Mouse (Mus musculus) heart, postnatal 0 days (tissue): ENCODE results near the gene Eif4enif1. TPM values are rescaled to one million over a fixed set of nuclear protein-coding genes. Genes with fewer than 3 reads are reported as not detected.
"Not testable (repeated sequence)": the region's sequence is repeated elsewhere in the genome, so short reads cannot be mapped to it uniquely, and the experiment has no call there.

Experiments
- ATAC-seq: fragments of 200-750 bp; cut with Nextera tagmentation; 2 replicates; pipeline ENCODE4 v1.8.0; 2017; ENCODE audit warnings: low read depth, moderate number of reproducible peaks, moderate library complexity; ENCODE audit not compliant: insufficient read depth
- DNase-seq: peaks from one replicate; pipeline ENCODE4 v3.0.0-alpha.2; 2016; ENCODE audit warnings: low spot score
- H3K27ac ChIP-seq: fragments of 300-500 bp; sonication (generic); 2 replicates; pipeline ENCODE4 v1.5.1; 2014; ENCODE audit warnings: low read depth, mild to moderate bottlenecking
- H3K27me3 ChIP-seq: fragments of 300-500 bp; sonication (generic); 2 replicates; pipeline ENCODE4 v1.6.1; 2014; ENCODE audit warnings: low read length, mixed read lengths; ENCODE audit not compliant: control insufficient read depth, insufficient read depth
- H3K36me3 ChIP-seq: fragments of 300-500 bp; sonication (generic); replicated peaks from 2 replicates; pipeline ENCODE4 v1.6.1; 2014; ENCODE audit warnings: low read length, mixed read lengths; ENCODE audit not compliant: control insufficient read depth, insufficient read depth
- H3K4me1 ChIP-seq: fragments of 300-500 bp; sonication (generic); 2 replicates; pipeline ENCODE4 v1.6.1; 2014; ENCODE audit warnings: antibody characterized with exemption; ENCODE audit not compliant: control insufficient read depth, insufficient read depth
- H3K4me2 ChIP-seq: fragments of 300-500 bp; sonication (generic); 2 replicates; pipeline ENCODE4 v1.6.1; 2014; ENCODE audit warnings: low read depth, mild to moderate bottlenecking, low read length, moderate library complexity
- H3K4me3 ChIP-seq: fragments of 300-500 bp; sonication (generic); 2 replicates; pipeline ENCODE4 v1.5.1; 2014; ENCODE audit warnings: low read depth, low read length
- H3K9ac ChIP-seq: fragments of 300-500 bp; sonication (generic); replicated peaks from 2 replicates; pipeline ENCODE4 v1.6.1; 2014; ENCODE audit warnings: low read depth, low read length, mixed read lengths
- H3K9me3 ChIP-seq: fragments of 300-500 bp; sonication (generic); replicated peaks from 2 replicates; pipeline ENCODE4 v1.6.1; 2016; ENCODE audit warnings: low read length; ENCODE audit not compliant: control insufficient read depth
- WGBS: fragments of 180-500 bp; shearing (Covaris S2); extraction: QIAGEN DNeasy Blood & Tissue Kit; methylation state at CpG from one replicate; pipeline ENCODE4 v1.1.7; 2014; 5-methylcytosine and 5-hydroxymethylcytosine counted together
- polyA plus RNA-seq: library from polyadenylated mRNA; unstranded; fragments of >200 nt; fragmentation: Nextera tagmentation; extraction: Ambion mirVana; gene quantifications from 2 replicates; pipeline ENCODE4 v1.2.1, GENCODE M21; 2015
- total RNA-seq: library from RNA; depleted of rRNA; stranded (reverse); fragments of >200 nt; gene quantifications from 2 replicates; pipeline ENCODE4 v1.2.3, GENCODE M21; 2014; ENCODE audit warnings: low replicate concordance

The Eif4enif1 gene
- total and polyA plus RNA-seq, 2 experiments from 2014 or later, result 19.0 to 34.4 TPM

- peak; percentile 70 for DNase-seq
- H3K36me3 ChIP-seq, ATAC-seq, H3K4me2 ChIP-seq, H3K27ac ChIP-seq, H3K4me3 ChIP-seq, H3K9ac ChIP-seq, H3K4me1 ChIP-seq, H3K27me3 ChIP-seq: not testable (repeated sequence)
- H3K9me3 ChIP-seq, result peaks cover 11% of the 10 kb centered on the region
- WGBS, result 28% methylated on average over 3 of the region's 3 CpGs
These were observed 38.5 kb upstream of the Eif4enif1 start for GRCm38 (mm10) chr11:3163661-3164060.

DNA sequence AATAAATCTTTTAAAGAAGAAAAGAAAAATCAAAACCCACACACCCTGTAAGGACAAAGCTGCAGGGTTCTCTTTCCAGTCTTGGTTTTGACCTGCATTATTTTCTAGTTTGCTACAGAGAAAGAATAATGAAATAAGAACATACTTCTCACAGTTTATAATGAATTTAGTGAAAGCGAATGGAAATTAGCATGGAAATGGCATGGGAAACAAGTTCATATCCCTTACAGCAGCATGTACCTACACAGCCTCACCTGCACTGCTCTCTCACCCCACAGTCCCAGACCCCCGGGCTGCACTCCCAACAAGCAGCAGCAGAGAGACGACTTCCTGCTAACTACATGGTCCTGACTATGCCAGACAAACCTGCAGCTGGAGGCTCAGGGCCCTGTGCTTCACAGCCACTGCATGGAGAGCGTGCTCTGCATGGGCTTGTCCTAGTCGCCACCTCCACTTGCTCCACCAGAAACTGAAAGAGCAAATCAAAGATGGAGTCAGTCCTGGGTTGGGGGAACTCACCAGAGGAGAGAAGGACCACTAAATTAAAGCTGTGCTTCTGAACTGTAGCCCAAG, 36.9 kb upstream of the Eif4enif1 start:
- H3K9ac ChIP-seq, H3K27me3 ChIP-seq, H3K4me3 ChIP-seq, H3K4me2 ChIP-seq, H3K36me3 ChIP-seq, DNase-seq, H3K27ac ChIP-seq, H3K4me1 ChIP-seq: not testable (repeated sequence)
- peak; percentile 13; the same call in 1 of the 2 replicates for ATAC-seq
- 63% methylated on average over 3 of the region's 5 CpGs for WGBS
- peaks cover 11% of the 10 kb centered on the region for H3K9me3 ChIP-seq

DNA sequence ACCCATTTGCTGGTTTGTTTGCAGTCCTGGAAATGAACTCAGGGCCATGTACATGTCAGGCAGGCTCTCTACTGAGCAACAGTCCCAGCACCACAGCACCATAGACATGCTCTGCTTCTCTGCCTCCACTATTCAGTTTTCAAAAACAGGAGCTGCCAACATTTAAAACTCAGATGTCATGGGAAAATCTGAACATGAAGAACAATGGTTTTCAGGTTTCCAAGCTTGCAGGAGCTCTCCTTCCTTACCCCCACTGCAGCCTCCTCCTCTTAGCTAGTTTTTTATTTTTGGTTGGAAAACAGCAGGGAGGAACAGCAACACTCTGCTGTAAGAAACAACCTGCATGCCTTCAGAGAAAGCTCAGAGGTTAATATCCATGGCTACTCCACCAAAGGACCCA, 35.9 kb upstream of the Eif4enif1 start:
- not testable (repeated sequence) for DNase-seq, H3K36me3 ChIP-seq, ATAC-seq, H3K4me1 ChIP-seq, H3K4me3 ChIP-seq, H3K27me3 ChIP-seq, H3K9ac ChIP-seq, H3K27ac ChIP-seq, H3K4me2 ChIP-seq
- peaks cover 11% of the 10 kb centered on the region for H3K9me3 ChIP-seq

GRCm38 (mm10) chr11:3167129-3167528, 35.1 kb upstream of the Eif4enif1 start:
- not testable (repeated sequence) for DNase-seq

DNA sequence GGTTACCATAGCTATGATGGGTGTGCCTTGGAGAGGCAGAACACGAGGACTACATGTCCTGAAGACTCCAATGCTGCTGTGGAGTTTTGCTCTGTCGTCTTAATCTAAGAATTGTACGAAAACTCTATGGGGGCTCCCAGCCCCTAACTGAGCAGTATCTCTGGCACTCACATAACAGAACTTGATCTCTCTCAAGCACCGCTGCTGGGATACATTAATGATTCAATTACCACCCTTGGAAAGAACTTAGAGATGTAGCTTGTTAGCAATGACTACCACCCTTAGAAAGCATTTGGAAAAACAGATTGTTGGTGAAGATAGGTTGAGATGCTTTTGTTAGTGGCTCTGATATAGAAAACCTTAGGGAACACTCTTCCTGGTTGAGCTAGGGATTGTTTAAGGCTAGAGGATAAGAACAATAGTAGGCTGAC, 34.6 kb upstream of the Eif4enif1 start:
- 0 out of 2 replicates have a peak, but pooled peaks have one; percentile 0 for ATAC-seq
- 62% methylated on average over 4 of the region's 4 CpGs for WGBS

More at GRCm38 (mm10) chr11:3167129-3167528, 35.1 kb upstream of the Eif4enif1 start:
- ATAC-seq, result 0 out of 2 replicates have a peak, but pooled peaks have one; percentile 8
- not testable (repeated sequence) for H3K27ac ChIP-seq, H3K9ac ChIP-seq, H3K4me1 ChIP-seq, H3K27me3 ChIP-seq, H3K4me3 ChIP-seq, H3K4me2 ChIP-seq, H3K36me3 ChIP-seq
- WGBS, result 90% methylated on average over 4 of the region's 4 CpGs
- H3K9me3 ChIP-seq, result peaks cover 11% of the 10 kb centered on the region

GRCm38 (mm10) chr11:3169042-3169441, 33.1 kb upstream of the Eif4enif1 start:
- not testable (repeated sequence) for H3K4me3 ChIP-seq, H3K4me2 ChIP-seq, H3K27ac ChIP-seq, H3K36me3 ChIP-seq, H3K9ac ChIP-seq, DNase-seq, H3K4me1 ChIP-seq, H3K27me3 ChIP-seq
- WGBS, result 48% methylated on average over 2 of the region's 2 CpGs
- H3K9me3 ChIP-seq, result peaks cover 11% of the 10 kb centered on the region
- peak; percentile 10 for ATAC-seq

More for the DNA sequence above, 34.6 kb upstream of the Eif4enif1 start:
- DNase-seq, H3K27me3 ChIP-seq, H3K36me3 ChIP-seq, H3K4me1 ChIP-seq, H3K27ac ChIP-seq, H3K4me3 ChIP-seq, H3K9me3 ChIP-seq, H3K9ac ChIP-seq, H3K4me2 ChIP-seq: not testable (repeated sequence)

DNA sequence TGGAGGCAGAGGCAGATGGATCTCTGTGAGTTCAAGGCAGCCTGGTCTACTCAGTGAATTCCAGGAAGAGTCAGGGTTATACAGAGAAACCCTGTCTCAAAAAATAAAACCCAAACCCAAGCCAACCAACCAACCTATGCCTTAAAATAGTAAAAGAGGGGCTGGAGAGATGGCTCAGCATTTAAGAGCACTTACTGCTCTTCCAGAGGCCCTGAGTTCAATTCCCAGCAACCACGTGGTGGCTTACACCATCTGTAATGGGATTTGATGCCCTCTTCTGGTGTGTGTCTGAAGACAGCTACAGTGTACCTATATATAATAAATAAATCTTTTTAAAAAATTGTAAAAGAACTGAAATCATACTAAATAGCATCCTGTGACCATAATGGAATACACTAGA, 30.3 kb upstream of the Eif4enif1 start:
- not testable (repeated sequence) for ATAC-seq, H3K4me1 ChIP-seq, H3K27me3 ChIP-seq, H3K27ac ChIP-seq, H3K9me3 ChIP-seq, H3K9ac ChIP-seq, H3K4me3 ChIP-seq, H3K36me3 ChIP-seq, DNase-seq, H3K4me2 ChIP-seq
- WGBS, result 54% methylated on average over 1 of the region's 1 CpGs

- H3K4me2 ChIP-seq, ATAC-seq: not testable (repeated sequence)
These were observed 29.7 kb upstream of the Eif4enif1 start for GRCm38 (mm10) chr11:3172526-3172925.

More at GRCm38 (mm10) chr11:3172526-3172925, 29.7 kb upstream of the Eif4enif1 start:
- H3K27ac ChIP-seq, DNase-seq, H3K9ac ChIP-seq, H3K27me3 ChIP-seq, H3K4me3 ChIP-seq, H3K4me1 ChIP-seq, H3K9me3 ChIP-seq, H3K36me3 ChIP-seq: not testable (repeated sequence)
- WGBS, result 65% methylated on average over 5 of the region's 6 CpGs
